Mouse (Mus musculus): ENCODE measurements around the gene Mphosph9. TPM values are rescaled to one million over a fixed set of nuclear protein-coding genes. Genes with fewer than 3 reads are reported as not detected.
"Not testable (repeated sequence)": the region's sequence is repeated elsewhere in the genome, so short reads cannot be mapped to it uniquely, and the experiment has no call there.

The Mphosph9 gene
- polyA plus RNA-seq, 1 experiment: 0.28 TPM

DNA sequence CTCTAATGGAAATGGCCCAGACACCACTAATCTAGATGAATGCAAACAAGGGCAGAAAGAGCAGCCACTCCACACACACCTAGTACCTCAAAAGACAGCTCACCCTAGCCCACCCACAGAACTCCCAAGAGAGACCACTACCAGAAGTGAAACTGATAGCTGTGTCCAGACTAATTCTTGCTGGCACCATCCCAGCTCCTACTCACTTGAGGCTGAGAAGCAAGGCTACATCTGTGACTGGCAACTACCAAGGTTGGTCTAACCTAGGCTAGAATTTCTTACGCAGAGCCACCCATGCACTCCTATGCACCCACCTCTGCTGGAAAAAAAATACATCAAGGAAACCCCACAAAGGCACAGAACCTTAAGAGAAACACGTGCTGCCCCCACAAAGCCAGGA is 22.6 kb upstream of the Mphosph9 start:
- Histone ChIP-seq H3K4me1 (ENCODE audit: control insufficient read depth) (peaks cover 36% of the 10 kb centered on the region), H3K4me3 (replicated peaks) (no peak overlapping the region), H3K9me3 (ENCODE audit: control insufficient read depth, low read length) (no peaks in the 10 kb centered on the region), H3K27me3 (ENCODE audit: control insufficient read depth) (no peaks in the 10 kb centered on the region), H3K36me3 (ENCODE audit: control insufficient read depth) (peaks cover 52% of the 10 kb centered on the region)
- TF ChIP-seq GATA1 (IDR thresholded peaks at IDR 0.05; ENCODE audit: low read length) (no peak), TAL1 (IDR thresholded peaks at IDR 0.05; ENCODE audit: low read length) (no peak)

DNA sequence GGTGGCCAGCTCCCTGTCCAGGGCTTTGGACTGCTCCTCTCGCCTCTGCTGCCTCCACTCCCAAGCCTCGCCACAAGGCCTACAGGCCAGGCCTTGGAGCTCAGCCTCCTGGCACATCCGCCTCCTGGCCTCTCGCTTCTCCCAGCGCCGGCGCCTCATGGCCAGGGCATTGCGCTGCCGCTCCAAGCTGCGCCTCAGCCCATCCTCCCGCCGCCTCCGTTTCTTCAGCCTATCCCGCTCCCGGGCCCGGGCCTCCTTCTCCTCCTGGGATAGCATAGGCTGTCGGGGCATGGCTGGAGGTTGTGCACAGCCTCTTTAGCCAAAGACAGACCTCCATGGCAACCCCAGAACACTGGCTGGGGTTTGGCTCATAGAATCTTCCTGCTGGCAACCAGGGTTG is 21.4 kb upstream of the Mphosph9 start:
- H3K4me3 ChIP-seq (replicated peaks): no peak overlapping the region
- peaks cover 33% of the 10 kb centered on the region for H3K4me1 ChIP-seq (ENCODE audit: control insufficient read depth)
- H3K9me3 ChIP-seq (ENCODE audit: control insufficient read depth, low read length): no peaks in the 10 kb centered on the region
- no peaks in the 10 kb centered on the region for H3K27me3 ChIP-seq (ENCODE audit: control insufficient read depth)
- H3K36me3 ChIP-seq (ENCODE audit: control insufficient read depth): peaks cover 62% of the 10 kb centered on the region
- TF ChIP-seq TAL1 (IDR thresholded peaks at IDR 0.05; ENCODE audit: low read length) (no peak), GATA1 (IDR thresholded peaks at IDR 0.05; ENCODE audit: low read length) (no peak)

GRCm38 (mm10) chr5:124342897-124343296 is 15.1 kb upstream of the Mphosph9 start:
- Histone ChIP-seq H3K4me3 (replicated peaks) (no peak overlapping the region), H3K36me3 (ENCODE audit: control insufficient read depth) (peaks cover 39% of the 10 kb centered on the region), H3K4me1 (ENCODE audit: control insufficient read depth) (no peaks in the 10 kb centered on the region; the same call in 1 of the 2 replicates), H3K27me3 (ENCODE audit: control insufficient read depth) (no peaks in the 10 kb centered on the region), H3K9me3 (ENCODE audit: control insufficient read depth, low read length) (no peaks in the 10 kb centered on the region)
- TF ChIP-seq TAL1 (IDR thresholded peaks at IDR 0.05; ENCODE audit: low read length) (no peak), GATA1 (IDR thresholded peaks at IDR 0.05; ENCODE audit: low read length) (no peak)

DNA sequence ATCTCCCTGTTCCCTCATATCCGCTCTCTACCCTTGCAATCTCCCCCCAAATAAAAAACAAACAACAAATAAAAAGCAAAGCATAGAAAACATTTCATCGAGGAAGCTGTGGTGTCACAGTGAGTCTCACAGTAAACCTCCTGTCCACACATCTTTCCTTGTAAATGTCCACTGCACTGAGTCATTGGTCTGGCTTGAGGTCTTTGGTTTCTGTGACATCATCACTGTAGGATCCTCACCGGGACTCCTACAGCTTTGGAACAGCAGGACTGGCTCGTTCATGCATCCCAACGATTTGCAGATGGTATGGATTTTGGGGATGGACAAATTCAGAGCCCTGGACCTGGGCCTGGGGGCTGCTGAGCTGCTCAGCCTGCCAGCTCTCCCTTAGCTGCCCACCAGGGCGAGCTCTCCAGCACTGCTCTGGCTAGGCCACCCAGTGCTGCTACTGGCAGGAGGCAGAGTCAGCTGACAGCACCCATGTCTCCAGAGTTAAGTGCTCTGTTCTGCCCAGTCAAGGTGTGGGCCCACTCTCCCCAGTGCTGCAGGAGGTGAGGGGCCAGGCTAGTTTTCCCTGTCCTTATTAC is 14.1 kb upstream of the Mphosph9 start:
- not testable (repeated sequence) for H3K4me1 ChIP-seq (ENCODE audit: control insufficient read depth); H3K9me3 ChIP-seq (ENCODE audit: control insufficient read depth, low read length); H3K27me3 ChIP-seq (ENCODE audit: control insufficient read depth); H3K4me3 ChIP-seq (replicated peaks)
- H3K36me3 ChIP-seq (ENCODE audit: control insufficient read depth): peaks cover 38% of the 10 kb centered on the region

DNA sequence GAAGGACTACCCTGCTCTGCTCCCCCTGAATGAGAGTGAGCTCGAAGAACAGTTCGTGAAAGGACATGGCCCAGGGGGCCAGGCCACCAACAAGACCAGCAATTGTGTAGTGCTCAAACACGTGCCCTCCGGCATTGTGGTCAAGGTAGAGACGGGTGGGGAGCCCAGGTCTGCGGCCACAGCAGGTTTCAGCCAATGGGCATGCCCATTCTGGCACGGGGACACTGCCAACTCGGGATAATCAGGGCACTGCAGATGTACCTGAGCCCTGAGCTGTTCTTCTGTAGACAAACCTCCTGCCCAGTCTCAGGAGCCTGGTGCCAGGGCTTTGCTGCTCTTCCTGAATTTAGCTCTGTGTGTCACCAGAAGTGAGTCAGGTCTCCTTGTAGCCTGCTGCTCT is 11.0 kb upstream of the Mphosph9 start:
- Histone ChIP-seq H3K4me3 (replicated peaks) (no peak overlapping the region), H3K4me1 (ENCODE audit: control insufficient read depth) (no peaks in the 10 kb centered on the region; the same call in none of the 2 replicates), H3K36me3 (ENCODE audit: control insufficient read depth) (peaks cover 14% of the 10 kb centered on the region), H3K9me3 (ENCODE audit: control insufficient read depth, low read length) (no peaks in the 10 kb centered on the region), H3K27me3 (ENCODE audit: control insufficient read depth) (no peaks in the 10 kb centered on the region)
- no peak for TF ChIP-seq GATA1 (IDR thresholded peaks at IDR 0.05; ENCODE audit: low read length)
- no peak for TF ChIP-seq TAL1 (IDR thresholded peaks at IDR 0.05; ENCODE audit: low read length)

DNA sequence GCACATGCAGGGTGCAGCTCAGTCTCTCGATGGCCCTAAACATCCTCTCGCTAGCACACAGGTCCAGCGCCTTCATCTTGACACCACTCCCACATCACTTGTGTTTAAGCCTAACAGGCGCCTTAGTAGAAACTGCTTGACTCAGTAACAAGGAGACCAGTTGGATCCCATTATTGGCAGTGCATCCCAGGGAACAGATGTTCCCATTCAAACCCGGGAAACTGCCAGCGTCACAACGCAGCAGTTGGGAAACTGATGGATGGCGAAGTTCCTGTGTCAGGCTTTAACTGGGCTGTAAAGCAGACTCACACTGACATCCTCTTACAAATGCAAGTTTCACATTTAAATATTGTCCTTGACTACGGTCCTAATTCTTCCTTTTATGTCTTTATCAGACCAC is 10.1 kb upstream of the Mphosph9 start:
- H3K4me3 ChIP-seq (replicated peaks): no peak overlapping the region
- TF ChIP-seq GATA1 (IDR thresholded peaks at IDR 0.05; ENCODE audit: low read length) (no peak), TAL1 (IDR thresholded peaks at IDR 0.05; ENCODE audit: low read length) (no peak)
- peaks cover 12% of the 10 kb centered on the region for H3K36me3 ChIP-seq (ENCODE audit: control insufficient read depth)
- H3K27me3 ChIP-seq (ENCODE audit: control insufficient read depth): no peaks in the 10 kb centered on the region
- H3K9me3 ChIP-seq (ENCODE audit: control insufficient read depth, low read length): no peaks in the 10 kb centered on the region
- no peaks in the 10 kb centered on the region; the same call in none of the 2 replicates for H3K4me1 ChIP-seq (ENCODE audit: control insufficient read depth)

- no peak overlapping the region for H3K4me3 ChIP-seq (replicated peaks)
- H3K4me1 ChIP-seq (ENCODE audit: control insufficient read depth): no peaks in the 10 kb centered on the region; the same call in none of the 2 replicates
- H3K9me3 ChIP-seq (ENCODE audit: control insufficient read depth, low read length): no peaks in the 10 kb centered on the region
- no peaks in the 10 kb centered on the region for H3K27me3 ChIP-seq (ENCODE audit: control insufficient read depth)
- peaks cover 12% of the 10 kb centered on the region for H3K36me3 ChIP-seq (ENCODE audit: control insufficient read depth)
- TF ChIP-seq TAL1 (IDR thresholded peaks at IDR 0.05; ENCODE audit: low read length) (no peak), GATA1 (IDR thresholded peaks at IDR 0.05; ENCODE audit: low read length) (no peak)
Measured at GRCm38 (mm10) chr5:124337103-124337502, 9.3 kb upstream of the Mphosph9 start.

- Histone ChIP-seq H3K4me3 (replicated peaks) (no peak overlapping the region), H3K36me3 (ENCODE audit: control insufficient read depth) (peaks cover 8% of the 10 kb centered on the region), H3K4me1 (ENCODE audit: control insufficient read depth) (peaks cover 4% of the 10 kb centered on the region), H3K9me3 (ENCODE audit: control insufficient read depth, low read length) (no peaks in the 10 kb centered on the region), H3K27me3 (ENCODE audit: control insufficient read depth) (no peaks in the 10 kb centered on the region)
- no peak for TF ChIP-seq GATA1 (IDR thresholded peaks at IDR 0.05; ENCODE audit: low read length)
- TF ChIP-seq TAL1 (IDR thresholded peaks at IDR 0.05; ENCODE audit: low read length): no peak
Measured at GRCm38 (mm10) chr5:124334392-124334791, 6.6 kb upstream of the Mphosph9 start.

DNA sequence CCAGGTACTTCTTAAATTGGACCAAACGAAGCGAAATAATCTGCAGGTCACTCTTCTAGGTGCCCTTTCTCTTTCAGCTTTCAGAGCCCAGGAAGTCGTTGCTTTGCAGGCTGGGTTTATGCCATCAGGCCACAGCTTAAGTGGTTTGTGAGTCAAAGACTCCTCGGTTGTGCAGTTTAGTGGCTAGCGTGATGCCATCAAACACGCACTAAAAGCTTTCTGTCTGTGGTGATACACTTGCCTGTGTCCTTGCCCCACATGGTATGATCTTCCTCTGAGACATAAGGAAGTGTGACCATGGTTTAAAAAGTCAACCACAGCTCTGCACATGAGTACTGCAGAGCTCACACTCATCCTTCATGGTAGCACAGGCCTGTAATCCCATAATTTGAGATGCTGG is 2.3 kb upstream of the Mphosph9 start:
- H3K9me3 ChIP-seq (ENCODE audit: control insufficient read depth, low read length): no peaks in the 10 kb centered on the region
- TF ChIP-seq GATA1 (IDR thresholded peaks at IDR 0.05; ENCODE audit: low read length): no peak
- TF ChIP-seq TAL1 (IDR thresholded peaks at IDR 0.05; ENCODE audit: low read length): no peak
- H3K4me1 ChIP-seq (ENCODE audit: control insufficient read depth): peaks cover 33% of the 10 kb centered on the region
- peaks cover 1% of the 10 kb centered on the region for H3K36me3 ChIP-seq (ENCODE audit: control insufficient read depth)
- H3K27me3 ChIP-seq (ENCODE audit: control insufficient read depth): no peaks in the 10 kb centered on the region
- no peak overlapping the region for H3K4me3 ChIP-seq (replicated peaks)

- TF ChIP-seq GATA1 (IDR thresholded peaks at IDR 0.05; ENCODE audit: low read length): no peak
- Histone ChIP-seq H3K4me1 (ENCODE audit: control insufficient read depth) (peaks cover 34% of the 10 kb centered on the region), H3K9me3 (ENCODE audit: control insufficient read depth, low read length) (no peaks in the 10 kb centered on the region), H3K4me3 (replicated peaks) (peak overlapping the region; percentile 72), H3K36me3 (ENCODE audit: control insufficient read depth) (peaks cover 26% of the 10 kb centered on the region), H3K27me3 (ENCODE audit: control insufficient read depth) (no peaks in the 10 kb centered on the region)
Measured at GRCm38 (mm10) chr5:124326829-124327228, 943 bp downstream of the Mphosph9 start.
